Mouse (Mus musculus) neural tube, embryonic 13.5 days (tissue): ENCODE results near the gene Mknk2. TPM values are rescaled to one million over a fixed set of nuclear protein-coding genes. Genes with fewer than 3 reads are reported as not detected.

ENCODE experiments used
- ATAC-seq: fragments of 200-750 bp; cut with Nextera tagmentation; 2 replicates; pipeline ENCODE4 v1.8.0; 2017; ENCODE audit warnings: low read depth, mild to moderate bottlenecking, moderate TSS enrichment, moderate library complexity
- H3K27ac ChIP-seq: fragments of 300-500 bp; sonication (generic); replicated peaks from 2 replicates; pipeline ENCODE4 v1.5.1; 2015; ENCODE audit warnings: moderate library complexity, mild to moderate bottlenecking, inconsistent platforms
- H3K27me3 ChIP-seq: fragments of 300-500 bp; sonication (generic); 2 replicates; pipeline ENCODE4 v1.6.1; 2015; ENCODE audit warnings: mild to moderate bottlenecking, inconsistent platforms
- H3K36me3 ChIP-seq: fragments of 300-500 bp; sonication (generic); 2 replicates; pipeline ENCODE4 v1.6.1; 2015; ENCODE audit warnings: mild to moderate bottlenecking, inconsistent platforms
- H3K4me1 ChIP-seq: fragments of 300-500 bp; sonication (generic); replicated peaks from 2 replicates; pipeline ENCODE4 v1.6.1; 2015; ENCODE audit warnings: inconsistent platforms
- H3K4me2 ChIP-seq: fragments of 300-500 bp; sonication (generic); 2 replicates; pipeline ENCODE4 v1.6.1; 2015; ENCODE audit warnings: inconsistent platforms, mild to moderate bottlenecking, moderate library complexity
- H3K4me3 ChIP-seq: fragments of 300-500 bp; sonication (generic); 2 replicates; pipeline ENCODE4 v1.5.1; 2015; ENCODE audit warnings: mild to moderate bottlenecking, inconsistent platforms
- H3K9ac ChIP-seq: fragments of 300-500 bp; sonication (generic); 2 replicates; pipeline ENCODE4 v1.6.1; 2015; ENCODE audit warnings: moderate library complexity, mild to moderate bottlenecking, inconsistent platforms
- H3K9me3 ChIP-seq: fragments of 300-500 bp; sonication (generic); 2 replicates; pipeline ENCODE4 v1.6.1; 2016; ENCODE audit warnings: inconsistent platforms
- WGBS: fragments of 180-500 bp; shearing (Covaris S2); methylation state at CpG from one replicate; pipeline ENCODE4 v1.1.7; 2015; 5-methylcytosine and 5-hydroxymethylcytosine counted together
- polyA plus RNA-seq: library from polyadenylated mRNA; unstranded; fragments of >200 nt; fragmentation: Nextera tagmentation; extraction: Ambion mirVana; gene quantifications from 2 replicates; pipeline ENCODE4 v1.2.1, GENCODE M21; 2015

Mknk2 gene
- 61.4 and 63.4 TPM in 2 replicates for polyA plus RNA-seq

GRCm38 (mm10) chr10:80677942-80678436 is at the start of gene Mknk2:
Gene Mknk2 (minus strand): TSS chr10:80678112.
- 0 out of 2 replicates have a peak, but pooled peaks have one; percentile 1 for ATAC-seq
- Histone ChIP-seq H3K4me2 (peak within 1 kb of the TSS; percentile 64), H3K36me3 (0 out of 2 replicates have a peak, but pooled peaks cover 2% of the 10 kb centered on the region), H3K4me3 (peak within 1 kb of the TSS; percentile 99), H3K27ac (peak within 1 kb of the TSS; percentile 97), H3K9me3 (no peaks in the 10 kb centered on the region), H3K9ac (peak within 1 kb of the TSS; percentile 84), H3K27me3 (no peaks in the 10 kb centered on the region), H3K4me1 (peaks cover 61% of the 10 kb centered on the region)
- 22% methylated on average over 8 of the region's 8 CpGs for WGBS

GRCm38 (mm10) chr10:80717281-80717680 is 39.4 kb upstream of the Mknk2 start:
- no peaks in the 10 kb centered on the region for H3K27me3 ChIP-seq
- peaks cover 98% of the 10 kb centered on the region for H3K36me3 ChIP-seq
- H3K4me3 ChIP-seq = no peak overlapping the region
- no peak overlapping the region for H3K9ac ChIP-seq
- 73% methylated on average over 1 of the region's 1 CpGs for WGBS
- no peak overlapping the region for H3K4me2 ChIP-seq
- no peaks in the 10 kb centered on the region for H3K9me3 ChIP-seq
- no peak for ATAC-seq
- no peaks in the 10 kb centered on the region for H3K4me1 ChIP-seq
- H3K27ac ChIP-seq = no peak overlapping the region

DNA sequence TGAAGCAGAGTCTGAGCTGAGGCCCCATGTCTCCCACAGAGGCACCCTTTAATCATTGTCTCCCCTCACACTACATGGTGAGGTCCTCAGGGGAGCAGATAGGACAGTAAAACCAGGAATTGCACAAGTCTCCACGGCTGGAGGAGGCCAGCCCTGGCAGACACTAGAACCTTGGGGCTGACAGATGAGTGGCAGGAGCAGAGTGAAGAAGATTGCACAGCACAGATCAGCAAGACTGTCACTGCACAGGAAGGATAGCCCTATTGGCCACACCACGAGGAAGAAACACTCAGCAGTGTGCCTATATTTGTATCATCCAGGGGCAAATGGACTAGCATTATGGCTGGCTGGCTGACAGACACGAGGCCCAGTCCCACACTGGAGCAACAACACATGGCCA is 32.9 kb upstream of the Mknk2 start:
- Histone ChIP-seq H3K4me1 (no peaks in the 10 kb centered on the region), H3K27ac (no peak overlapping the region), H3K9ac (no peak overlapping the region), H3K27me3 (no peaks in the 10 kb centered on the region), H3K4me2 (no peak overlapping the region), H3K9me3 (no peaks in the 10 kb centered on the region), H3K4me3 (no peak overlapping the region), H3K36me3 (peaks cover 99% of the 10 kb centered on the region)
- 86% methylated on average over 3 of the region's 3 CpGs for WGBS
- no peak for ATAC-seq

GRCm38 (mm10) chr10:80705479-80705878 is 27.6 kb upstream of the Mknk2 start:
- no peak for ATAC-seq
- Histone ChIP-seq H3K36me3 (peaks cover 55% of the 10 kb centered on the region), H3K4me3 (no peak overlapping the region), H3K27ac (no peak overlapping the region), H3K9me3 (no peaks in the 10 kb centered on the region), H3K27me3 (no peaks in the 10 kb centered on the region), H3K4me1 (peaks cover 35% of the 10 kb centered on the region), H3K9ac (no peak overlapping the region), H3K4me2 (no peak overlapping the region)
- whole genome bisulfite sequencing = 82% methylated on average over 3 of the region's 3 CpGs

DNA sequence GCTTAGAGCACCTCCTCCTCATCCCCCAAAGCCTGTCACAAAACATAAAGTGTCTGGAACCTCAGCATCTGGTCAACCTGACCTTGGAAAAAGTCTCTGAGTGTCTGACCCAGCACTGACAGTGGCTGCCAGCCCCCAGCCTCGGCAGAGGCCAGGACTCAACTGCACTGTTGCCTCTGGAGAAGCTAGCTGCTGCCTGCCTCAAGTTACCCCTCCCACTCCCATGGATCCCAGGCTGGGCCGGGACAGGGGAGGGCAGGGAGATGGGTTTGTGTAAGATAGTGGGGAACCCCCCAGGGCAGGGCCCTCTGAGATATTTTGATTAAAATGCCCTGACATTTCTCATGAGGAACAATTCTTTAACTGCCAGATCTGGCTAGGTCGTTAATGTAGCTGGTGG is 27.1 kb upstream of the Mknk2 start:
- Histone ChIP-seq H3K36me3 (peaks cover 50% of the 10 kb centered on the region), H3K27ac (no peak overlapping the region), H3K27me3 (no peaks in the 10 kb centered on the region), H3K9me3 (no peaks in the 10 kb centered on the region), H3K4me2 (no peak overlapping the region), H3K9ac (peak overlapping the region; percentile 43; the same call in 1 of the 2 replicates), H3K4me1 (peaks cover 39% of the 10 kb centered on the region), H3K4me3 (no peak overlapping the region)
- ATAC-seq = no peak
- WGBS = 71% methylated on average over 3 of the region's 3 CpGs

- no peaks in the 10 kb centered on the region for H3K9me3 ChIP-seq
- 87% methylated on average over 5 of the region's 5 CpGs for WGBS
- H3K27me3 ChIP-seq = no peaks in the 10 kb centered on the region
- no peak overlapping the region for H3K27ac ChIP-seq
- no peak overlapping the region for H3K4me3 ChIP-seq
- no peak overlapping the region for H3K4me2 ChIP-seq
- H3K36me3 ChIP-seq = peaks cover 44% of the 10 kb centered on the region
- ATAC-seq = no peak
- H3K9ac ChIP-seq = 0 out of 2 replicates have a peak overlapping the region, but pooled peaks have one; percentile 43
- H3K4me1 ChIP-seq = peaks cover 44% of the 10 kb centered on the region
These were observed 26.5 kb upstream of the Mknk2 start for GRCm38 (mm10) chr10:80704418-80704817.

GRCm38 (mm10) chr10:80703643-80704042 is 25.7 kb upstream of the Mknk2 start:
- no peak for ATAC-seq
- peak overlapping the region; percentile 89 for H3K27ac ChIP-seq
- peaks cover 51% of the 10 kb centered on the region for H3K4me1 ChIP-seq
- peak overlapping the region; percentile 83 for H3K4me2 ChIP-seq
- H3K4me3 ChIP-seq = peak overlapping the region; percentile 73
- 85% methylated on average over 5 of the region's 5 CpGs for WGBS
- H3K9ac ChIP-seq = peak overlapping the region; percentile 75
- no peaks in the 10 kb centered on the region for H3K27me3 ChIP-seq
- H3K36me3 ChIP-seq = peaks cover 36% of the 10 kb centered on the region
- H3K9me3 ChIP-seq = no peaks in the 10 kb centered on the region

- Histone ChIP-seq H3K9ac (peak overlapping the region; percentile 75), H3K4me3 (peak overlapping the region; percentile 73), H3K36me3 (peaks cover 28% of the 10 kb centered on the region), H3K27me3 (no peaks in the 10 kb centered on the region), H3K27ac (peak overlapping the region; percentile 89), H3K4me2 (peak overlapping the region; percentile 83), H3K4me1 (peaks cover 59% of the 10 kb centered on the region), H3K9me3 (no peaks in the 10 kb centered on the region)
- peak; percentile 90 for ATAC-seq
- under 1% methylated on average over 47 of the region's 47 CpGs for WGBS
These were observed 24.9 kb upstream of the Mknk2 start for GRCm38 (mm10) chr10:80702536-80703390.

GRCm38 (mm10) chr10:80701721-80702535 is 24.0 kb upstream of the Mknk2 start, which contains the start of the genes Mob3a and Izumo4:
Gene Mob3a (minus strand): TSS chr10:80701977.
Gene Izumo4 (plus strand): TSS chr10:80702184.
- Histone ChIP-seq H3K4me1 (peaks cover 60% of the 10 kb centered on the region), H3K4me2 (peak within 1 kb of the TSS; percentile 83), H3K27me3 (no peaks in the 10 kb centered on the region), H3K4me3 (peak within 1 kb of the TSS; percentile 73), H3K9ac (peak within 1 kb of the TSS; percentile 83), H3K27ac (peak within 1 kb of the TSS; percentile 89), H3K9me3 (no peaks in the 10 kb centered on the region), H3K36me3 (peaks cover 19% of the 10 kb centered on the region)
- WGBS = under 1% methylated on average over 59 of the region's 59 CpGs
- peak; percentile 97 for ATAC-seq

DNA sequence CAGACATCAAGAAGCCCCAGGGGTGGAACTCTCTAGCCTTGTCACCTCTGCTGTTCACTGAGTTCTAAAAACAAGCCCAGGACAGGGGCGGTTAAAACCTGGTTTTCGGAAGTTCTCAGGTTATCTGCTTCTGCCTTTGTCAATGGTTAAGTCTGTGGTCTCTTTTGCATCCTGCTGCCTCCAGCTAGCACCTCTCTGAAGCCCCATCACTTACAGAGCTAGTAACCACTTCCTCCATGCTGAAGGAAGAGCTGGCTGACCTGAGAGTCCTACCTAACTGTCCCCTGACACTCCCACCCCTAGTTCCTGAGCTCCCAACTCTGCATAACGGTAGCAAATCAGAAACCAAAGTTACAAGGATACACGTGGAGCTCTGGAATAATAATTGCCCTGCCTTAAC is 22.8 kb upstream of the Mknk2 start:
- ATAC-seq = no peak
- Histone ChIP-seq H3K4me2 (peak overlapping the region; percentile 83), H3K9ac (peak overlapping the region; percentile 83), H3K27me3 (no peaks in the 10 kb centered on the region), H3K27ac (no peak overlapping the region), H3K9me3 (no peaks in the 10 kb centered on the region), H3K36me3 (peaks cover 8% of the 10 kb centered on the region), H3K4me3 (peak overlapping the region; percentile 73), H3K4me1 (peaks cover 63% of the 10 kb centered on the region)
- WGBS = 47% methylated on average over 4 of the region's 4 CpGs

- Histone ChIP-seq H3K4me2 (peak overlapping the region; percentile 83), H3K9ac (peak overlapping the region; percentile 83), H3K27me3 (no peaks in the 10 kb centered on the region), H3K9me3 (no peaks in the 10 kb centered on the region), H3K4me1 (peaks cover 63% of the 10 kb centered on the region), H3K27ac (no peak overlapping the region), H3K4me3 (no peak overlapping the region), H3K36me3 (peaks cover 1% of the 10 kb centered on the region)
- WGBS = 90% methylated on average over 7 of the region's 7 CpGs
- no peak for ATAC-seq
These were observed 22.2 kb upstream of the Mknk2 start for GRCm38 (mm10) chr10:80700038-80700504.
